Mouse (Mus musculus) testis, adult 2 months (tissue): ENCODE results near the gene Aldh3b2. TPM values are rescaled to one million over a fixed set of nuclear protein-coding genes. Genes with fewer than 3 reads are reported as not detected.
A peak's percentile ranks its signal among the peaks of the same experiment; 100 is the strongest.

Experiments used
- H3K27ac ChIP-seq: fragments of 200-500 bp; 2 replicates; pipeline ENCODE4 v1.5.1; 2012; ENCODE audit warnings: low read depth, low read length; ENCODE audit not compliant: control insufficient read depth, insufficient read depth
- H3K27me3 ChIP-seq: fragments of 200-500 bp; 2 replicates; pipeline ENCODE4 v1.6.1; 2012; ENCODE audit warnings: mild to moderate bottlenecking, low read length, moderate library complexity; ENCODE audit not compliant: control insufficient read depth, insufficient read depth
- H3K36me3 ChIP-seq: fragments of 200-500 bp; 2 replicates; pipeline ENCODE4 v1.6.1; 2012; ENCODE audit warnings: mild to moderate bottlenecking, low read length; ENCODE audit not compliant: control insufficient read depth, insufficient read depth
- H3K4me1 ChIP-seq: fragments of 200-500 bp; 2 replicates; pipeline ENCODE4 v1.6.1; 2012; ENCODE audit warnings: low read length; ENCODE audit not compliant: control insufficient read depth, insufficient read depth
- H3K4me3 ChIP-seq: fragments of 200-500 bp; 2 replicates; pipeline ENCODE4 v1.5.1; 2012; ENCODE audit warnings: low read depth, mild to moderate bottlenecking, low read length, moderate library complexity, mixed read lengths; ENCODE audit not compliant: control insufficient read depth
- CTCF ChIP-seq: fragments of 200-500 bp; IDR thresholded peaks from 2 replicates; pipeline ENCODE4 v1.5.1; 2012; ENCODE audit warnings: low read depth, mild to moderate bottlenecking, inconsistent platforms, low read length, moderate library complexity; ENCODE audit not compliant: control insufficient read depth, insufficient read depth, insufficient replicate concordance
- POLR2A ChIP-seq: fragments of 200-500 bp; IDR thresholded peaks from 2 replicates; pipeline ENCODE4 v1.6.1; 2012; ENCODE audit warnings: low read depth, mild to moderate bottlenecking, inconsistent platforms, low read length, moderate library complexity; ENCODE audit not compliant: control insufficient read depth
- polyA plus RNA-seq: library from polyadenylated mRNA; depleted of rRNA; stranded (reverse); fragments of >200 nt; gene quantifications from 2 replicates; pipeline ENCODE4 v1.2.3, GENCODE M21; 2012

Gene Aldh3b2
- polyA plus RNA-seq, 1 experiment: 48.6 TPM

- Histone ChIP-seq H3K27ac (no peak within 1 kb of the TSS; the same call in 1 of the 2 replicates), H3K36me3 (no peaks in the 10 kb centered on the region), H3K4me1 (peaks cover 5% of the 10 kb centered on the region), H3K27me3 (no peaks in the 10 kb centered on the region), H3K4me3 (peak within 1 kb of the TSS; percentile 65)
- TF ChIP-seq POLR2A (no peak), CTCF (no peak)
Observed at GRCm38 (mm10) chr19:3935032-3935895, 36.9 kb upstream of the Aldh3b2 start, which contains the start of gene Unc93b1. Gene Unc93b1 (plus strand): TSS chr19:3935186.

GRCm38 (mm10) chr19:3935896-3936850, 36.0 kb upstream of the Aldh3b2 start:
- no peaks in the 10 kb centered on the region for H3K36me3 ChIP-seq
- H3K27me3 ChIP-seq: no peaks in the 10 kb centered on the region
- H3K4me1 ChIP-seq: peaks cover 5% of the 10 kb centered on the region
- H3K4me3 ChIP-seq: peak overlapping the region; percentile 65
- no peak overlapping the region; the same call in 1 of the 2 replicates for H3K27ac ChIP-seq
- no peak for TF ChIP-seq CTCF

GRCm38 (mm10) chr19:3942315-3942714, 29.8 kb upstream of the Aldh3b2 start:
- Histone ChIP-seq H3K4me3 (no peak overlapping the region; the same call in 1 of the 2 replicates), H3K27ac (no peak overlapping the region), H3K36me3 (no peaks in the 10 kb centered on the region), H3K4me1 (peaks cover 11% of the 10 kb centered on the region), H3K27me3 (no peaks in the 10 kb centered on the region)
- TF ChIP-seq POLR2A: no peak
- no peak for TF ChIP-seq CTCF

GRCm38 (mm10) chr19:3942986-3943735, 29.0 kb upstream of the Aldh3b2 start:
- no peaks in the 10 kb centered on the region for H3K36me3 ChIP-seq
- TF ChIP-seq CTCF: no peak
- no peak for TF ChIP-seq POLR2A
- H3K27me3 ChIP-seq: no peaks in the 10 kb centered on the region
- H3K4me1 ChIP-seq: peaks cover 11% of the 10 kb centered on the region
- peak overlapping the region; percentile 58 for H3K4me3 ChIP-seq
- H3K27ac ChIP-seq: no peak overlapping the region

- Histone ChIP-seq H3K36me3 (no peaks in the 10 kb centered on the region), H3K27me3 (no peaks in the 10 kb centered on the region)
- no peak for TF ChIP-seq CTCF
- no peak for TF ChIP-seq POLR2A
Observed at GRCm38 (mm10) chr19:3945872-3946564, 26.1 kb upstream of the Aldh3b2 start.

GRCm38 (mm10) chr19:3946715-3947114, 25.4 kb upstream of the Aldh3b2 start:
- H3K27me3 ChIP-seq: no peaks in the 10 kb centered on the region
- H3K4me1 ChIP-seq: peaks cover 15% of the 10 kb centered on the region
- no peaks in the 10 kb centered on the region for H3K36me3 ChIP-seq
- no peak overlapping the region for H3K4me3 ChIP-seq
- TF ChIP-seq CTCF (peak; percentile 70; the same call in 1 of the 2 replicates), POLR2A (no peak)
- H3K27ac ChIP-seq: no peak overlapping the region

More at GRCm38 (mm10) chr19:3945872-3946564, 26.1 kb upstream of the Aldh3b2 start:
- peaks cover 15% of the 10 kb centered on the region for H3K4me1 ChIP-seq
- H3K4me3 ChIP-seq: no peak overlapping the region
- no peak overlapping the region for H3K27ac ChIP-seq
